Mouse (Mus musculus) adrenal gland, postnatal 36 days (tissue): ENCODE measurements around the gene Gm45521. TPM values are rescaled to one million over a fixed set of nuclear protein-coding genes. Genes with fewer than 3 reads are reported as not detected.

Experiments used
- DNase-seq, 2 experiments: peaks; one replicate each; pipeline ENCODE4 v3.0.0; 2021; ENCODE audit warnings: mixed read lengths in 1 of 2
- total RNA-seq, 2 experiments: library from RNA; stranded (reverse); gene quantifications; 2 replicates each; pipeline ENCODE4 v1.2.3; 2021

The Gm45521 gene
- total RNA-seq, 2 experiments from 2014 or later, result not detected

DNA sequence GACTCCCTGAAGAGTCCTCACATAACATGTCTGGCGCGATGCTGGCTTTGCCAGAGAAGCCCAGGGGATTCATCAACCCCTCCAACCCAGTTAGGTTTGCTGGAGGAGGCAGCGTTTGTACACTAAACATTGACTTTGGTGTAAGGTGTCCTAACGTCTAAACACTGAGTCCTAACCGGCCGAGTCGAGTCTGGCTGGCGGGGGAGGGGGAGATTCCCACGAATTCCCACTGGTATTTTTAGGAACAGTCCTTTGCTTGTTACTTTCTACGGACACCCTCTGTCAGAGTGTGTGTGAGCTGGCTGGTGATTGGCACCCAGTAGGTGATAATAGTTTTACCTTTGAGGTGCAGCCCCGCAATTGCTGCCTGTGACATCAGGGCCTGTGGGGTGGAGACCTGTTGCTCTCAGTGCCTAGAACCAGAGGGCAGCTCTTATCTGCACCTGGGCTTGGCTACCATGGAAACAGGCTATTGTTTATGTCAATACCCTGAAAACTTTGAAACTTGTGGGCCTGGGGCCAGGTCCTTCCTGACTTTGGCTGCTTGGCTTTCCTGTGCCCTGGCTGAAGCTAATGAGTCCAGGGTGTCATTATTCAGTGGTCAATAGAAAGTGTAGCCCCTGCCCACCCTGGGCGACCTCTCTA is 4.4 kb upstream of the Gm45521 start:
- DNase-seq, result peak in 1 of 2 experiments; percentile 51

DNA sequence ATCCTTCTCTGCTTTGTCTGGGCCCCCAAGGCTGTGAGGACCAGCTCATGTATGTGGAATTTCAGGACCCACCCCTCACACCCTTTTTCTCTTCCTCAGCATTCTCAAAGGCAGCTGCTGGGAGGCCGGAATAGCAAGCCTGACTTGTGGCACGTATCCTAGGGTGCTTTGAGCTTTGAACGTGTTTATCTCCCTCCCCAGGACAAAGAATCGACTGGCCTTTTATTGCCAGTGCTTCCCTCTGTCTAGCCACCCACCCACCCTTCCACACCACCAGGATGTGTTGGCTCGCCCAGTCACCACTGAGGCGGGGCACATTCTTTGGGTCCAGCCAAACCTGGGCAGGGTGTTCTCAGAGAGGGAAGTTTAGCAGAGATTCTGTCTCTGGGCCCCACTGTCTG is 3.0 kb upstream of the Gm45521 start:
- DNase-seq, result no peak

DNA sequence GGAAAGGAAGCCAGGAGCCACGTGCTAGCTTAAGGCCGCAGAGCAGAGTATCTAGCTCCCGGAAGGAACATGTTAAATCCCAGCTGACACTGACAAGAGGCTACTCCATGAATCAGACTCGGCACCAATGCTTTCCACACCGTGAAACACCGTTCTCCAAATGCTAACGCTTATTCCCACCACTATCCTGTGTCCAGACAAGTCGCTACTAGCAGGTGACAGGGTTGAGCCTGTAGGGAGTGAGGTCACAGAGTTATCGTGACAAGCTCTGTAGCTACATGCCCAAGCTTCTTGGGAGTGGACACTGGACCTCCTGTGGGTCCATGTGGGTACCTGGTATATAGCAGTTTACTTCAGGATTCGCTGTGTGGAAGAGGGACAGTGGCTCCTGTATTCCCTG is 661 bp upstream of the Gm45521 start:
- DNase-seq, result no peak

DNA sequence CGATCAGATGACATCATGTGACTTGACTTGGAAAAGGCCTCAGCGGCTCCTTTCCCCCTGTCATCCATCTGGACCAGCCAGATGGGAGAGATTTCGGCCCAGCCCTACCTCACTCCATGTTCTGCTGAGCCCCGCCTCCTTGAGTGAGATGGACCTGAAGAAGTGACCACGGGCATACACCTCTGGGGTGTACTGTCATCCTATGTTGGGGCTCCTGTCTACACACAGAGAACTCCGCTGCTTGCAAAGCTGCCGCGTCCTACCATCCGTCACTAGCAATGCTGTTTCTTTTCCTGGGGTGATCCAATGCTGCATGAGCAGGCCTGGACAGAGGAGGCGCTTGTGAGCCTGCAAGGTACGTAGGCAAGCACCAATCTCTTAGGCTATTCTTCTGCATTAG is 3.5 kb downstream of the Gm45521 start:
- DNase-seq, result peak in 1 of 2 experiments; percentile 41

DNA sequence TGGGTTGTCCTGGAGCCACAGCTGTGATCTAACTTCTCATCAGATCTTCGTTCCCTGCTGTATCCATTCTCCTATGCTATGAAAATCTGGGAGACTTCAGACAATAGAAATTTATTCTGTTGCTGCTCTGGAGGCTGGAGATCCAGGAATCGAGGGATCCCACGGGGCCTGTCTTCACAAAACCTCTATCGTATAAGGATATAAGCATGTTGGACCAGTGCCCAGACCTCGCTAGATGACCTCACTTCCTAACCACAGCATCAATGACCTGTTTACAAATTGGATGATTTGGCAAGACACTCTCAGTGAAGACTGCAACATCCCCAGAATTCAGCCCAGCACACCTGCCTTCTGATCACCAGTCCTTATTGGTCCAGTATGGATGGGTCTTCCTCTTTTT is 4.6 kb downstream of the Gm45521 start:
- no peak for DNase-seq

DNA sequence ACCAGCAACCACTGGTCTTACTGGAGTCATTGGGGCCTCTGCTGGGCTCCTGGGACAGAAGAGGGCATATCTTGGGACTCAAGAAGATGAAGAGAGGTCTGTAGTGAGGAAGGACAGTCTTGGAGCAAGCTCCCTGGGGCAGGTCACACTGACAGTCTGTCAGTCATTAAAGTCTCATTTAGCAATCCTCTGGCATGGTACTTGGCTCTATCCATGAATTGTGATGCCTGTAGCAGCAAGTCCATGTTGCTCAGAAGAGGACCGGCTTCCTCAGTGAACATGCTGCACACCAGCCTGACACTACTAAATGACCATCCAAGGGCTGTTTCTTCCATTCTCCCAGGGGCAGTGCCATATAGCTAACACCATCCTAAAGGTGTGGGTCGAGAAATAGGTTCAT is 5.5 kb downstream of the Gm45521 start:
- no peak for DNase-seq

DNA sequence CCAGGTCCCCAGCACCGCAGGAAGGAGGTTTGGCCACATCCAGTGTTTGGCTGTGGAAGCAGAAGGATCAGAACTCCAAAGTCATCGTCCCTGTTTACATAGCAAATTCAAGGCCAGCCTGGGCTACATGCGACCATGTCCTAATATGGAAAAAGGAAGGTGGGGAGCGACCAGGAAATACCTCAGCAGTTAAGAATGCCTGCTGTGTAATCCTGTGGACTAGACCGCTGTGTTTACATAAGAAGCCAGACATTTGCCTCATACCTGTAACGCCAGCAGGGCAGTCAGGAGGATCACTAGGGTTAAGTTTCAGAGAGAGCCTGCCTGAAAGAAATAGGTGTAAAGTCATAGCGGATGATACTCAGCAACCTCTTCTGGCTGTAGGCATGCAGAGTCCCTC is 6.1 kb downstream of the Gm45521 start:
- no peak for DNase-seq

DNA sequence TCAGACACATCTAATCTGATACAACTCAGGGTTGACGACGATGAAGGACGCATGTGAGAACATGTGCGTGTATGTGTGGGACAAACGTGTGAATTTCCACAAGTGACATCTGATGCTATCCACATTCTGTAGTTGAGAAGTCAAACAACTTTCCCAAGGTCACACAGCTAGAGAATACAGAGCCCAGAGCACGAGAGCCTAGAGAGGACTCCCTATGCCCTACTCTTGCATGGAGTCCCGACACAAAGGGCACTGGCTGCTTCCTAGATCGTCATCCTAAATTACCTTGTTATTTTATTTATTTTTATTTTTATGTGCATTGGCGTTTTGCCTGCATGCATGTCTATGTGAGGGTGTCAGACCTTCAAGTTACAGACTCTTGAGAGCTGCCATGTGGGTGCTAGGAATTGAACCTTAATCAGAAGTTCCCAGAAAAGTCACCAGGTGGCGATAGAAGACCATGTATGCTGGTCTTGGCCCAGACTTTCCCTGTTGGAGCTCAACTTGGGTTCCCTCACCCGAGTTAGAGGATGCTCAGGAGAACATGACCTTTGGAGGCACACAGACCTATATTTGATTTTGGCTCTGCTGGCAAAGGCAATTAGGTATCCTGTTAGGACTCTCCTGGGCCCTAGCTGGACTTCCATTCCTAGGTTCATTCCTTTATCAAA is 7.3 kb downstream of the Gm45521 start:
- peak; percentile 45 to 71 for DNase-seq

DNA sequence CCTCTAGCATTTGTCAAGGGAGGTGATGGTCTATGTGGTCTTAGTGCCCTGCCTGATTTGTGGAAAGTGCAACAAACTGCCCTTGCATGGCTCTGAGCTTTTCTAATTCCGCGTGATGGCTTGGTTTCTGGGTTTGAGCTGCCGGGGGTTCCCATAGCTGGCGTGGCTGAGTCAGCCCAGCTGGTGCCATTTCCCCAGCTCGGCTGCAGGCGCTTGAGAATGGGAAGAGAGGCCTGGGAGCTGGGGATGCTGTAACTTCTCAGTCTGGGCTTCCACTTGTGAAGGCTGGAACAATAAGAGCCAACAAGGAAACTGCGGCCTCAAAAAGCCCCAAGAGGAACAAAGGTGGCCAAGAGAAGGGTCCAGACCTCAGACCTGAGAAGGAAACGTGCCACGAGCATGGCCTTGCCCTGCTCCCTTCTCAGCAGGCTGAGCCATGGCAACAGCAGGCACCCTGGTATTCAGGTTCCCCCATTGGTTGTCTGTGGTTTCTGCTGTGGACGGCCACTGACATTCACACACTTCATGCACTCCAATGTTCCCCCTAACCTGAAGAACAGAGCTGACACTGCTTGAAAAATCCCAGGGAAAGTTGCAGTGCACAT is 14.9 kb downstream of the Gm45521 start:
- no peak for DNase-seq

DNA sequence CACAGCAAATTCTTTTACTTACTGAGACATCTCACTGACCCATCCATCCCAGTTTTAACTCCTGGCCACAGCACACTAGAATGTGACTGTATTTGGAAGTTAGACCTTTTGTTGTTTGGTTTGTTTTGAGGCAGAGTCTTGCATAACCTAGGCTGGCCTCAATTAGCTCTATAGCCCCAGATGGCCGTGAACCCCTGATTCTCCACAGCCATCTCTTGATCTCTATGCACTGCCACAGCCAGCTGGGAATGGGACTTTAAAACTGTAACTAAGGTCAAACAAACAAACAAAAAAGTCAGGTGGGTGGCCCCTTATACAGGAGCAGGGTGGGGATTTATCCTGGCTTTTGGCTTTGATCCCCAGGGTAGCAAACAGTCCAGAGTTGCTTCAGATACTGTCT is 17.6 kb downstream of the Gm45521 start:
- no peak for DNase-seq

DNA sequence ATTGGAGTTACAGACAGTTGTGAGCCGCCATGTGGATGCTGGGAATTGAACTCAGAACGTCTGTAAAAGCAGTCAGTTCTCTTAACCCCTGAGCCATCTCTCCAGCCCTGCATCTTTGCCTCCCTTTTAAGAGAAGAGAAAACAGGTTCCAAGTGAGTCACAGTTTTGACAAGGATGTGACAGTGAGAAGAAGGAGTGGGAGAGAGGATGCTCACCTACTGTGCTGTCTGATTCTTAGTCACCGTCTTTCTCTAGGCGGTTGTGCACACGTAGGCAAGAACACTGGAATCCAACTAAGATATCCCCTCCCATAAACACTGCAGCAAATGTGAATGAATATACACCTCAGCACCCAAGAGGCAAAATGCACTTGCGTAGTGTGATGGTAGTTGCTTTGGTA is 18.1 kb downstream of the Gm45521 start:
- no peak for DNase-seq

DNA sequence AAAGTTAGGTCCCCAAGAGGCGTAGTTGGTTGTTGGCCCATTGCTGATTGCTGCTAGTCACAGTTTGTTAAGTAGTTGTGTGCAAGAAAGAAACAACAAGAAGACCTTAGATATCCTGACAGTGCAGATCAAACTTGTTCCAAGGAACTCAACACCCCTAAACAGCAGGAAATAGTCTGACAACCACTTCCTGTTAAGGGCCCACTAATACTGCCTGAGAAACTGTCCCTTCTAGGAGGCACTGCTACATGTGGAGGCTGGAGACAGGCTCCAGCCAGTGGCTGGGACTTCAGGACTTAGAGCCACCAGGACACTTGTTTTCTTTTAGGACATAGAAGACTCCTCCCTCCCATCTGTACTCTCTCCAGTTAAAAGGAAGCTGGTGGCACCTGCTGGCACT is 20.4 kb downstream of the Gm45521 start:
- DNase-seq, result no peak

DNA sequence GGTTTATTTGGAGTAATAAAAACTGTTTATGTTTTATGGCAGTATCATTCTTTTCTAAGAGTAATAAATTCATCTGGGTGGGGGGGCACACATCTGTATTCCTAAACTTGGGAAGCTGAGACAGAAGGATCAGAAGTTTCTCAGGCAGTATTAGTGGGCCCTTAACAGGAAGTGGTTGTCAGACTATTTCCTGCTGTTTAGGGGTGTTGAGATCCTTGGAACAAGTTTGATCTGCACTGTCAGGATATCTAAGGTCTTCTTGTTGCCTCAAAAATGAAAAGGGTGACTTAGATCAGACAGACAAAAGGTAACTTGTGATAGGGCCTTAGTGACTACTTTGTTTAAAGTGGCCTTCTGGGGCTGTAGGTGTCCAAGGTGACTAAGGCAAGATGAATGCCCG is 21.1 kb downstream of the Gm45521 start:
- DNase-seq, result no peak

DNA sequence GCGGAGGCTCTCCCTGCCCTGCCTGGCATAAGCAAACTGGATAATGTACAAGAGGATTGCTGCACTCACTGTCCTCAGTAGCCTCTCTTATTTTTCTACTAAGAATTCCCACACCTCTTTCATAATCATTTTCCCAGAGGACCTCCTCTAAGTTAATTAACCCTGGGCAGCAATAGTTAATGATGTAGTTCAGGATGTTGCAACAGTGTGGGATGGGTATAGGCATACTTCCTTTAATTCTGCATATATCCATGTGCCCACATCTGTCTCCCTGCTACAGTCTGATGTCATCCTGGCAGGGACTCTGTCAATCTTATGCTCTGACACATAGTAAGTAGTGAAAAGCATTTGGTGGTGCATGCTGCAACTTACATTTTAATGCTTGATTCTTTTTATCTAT is 24.1 kb downstream of the Gm45521 start:
- no peak for DNase-seq

DNA sequence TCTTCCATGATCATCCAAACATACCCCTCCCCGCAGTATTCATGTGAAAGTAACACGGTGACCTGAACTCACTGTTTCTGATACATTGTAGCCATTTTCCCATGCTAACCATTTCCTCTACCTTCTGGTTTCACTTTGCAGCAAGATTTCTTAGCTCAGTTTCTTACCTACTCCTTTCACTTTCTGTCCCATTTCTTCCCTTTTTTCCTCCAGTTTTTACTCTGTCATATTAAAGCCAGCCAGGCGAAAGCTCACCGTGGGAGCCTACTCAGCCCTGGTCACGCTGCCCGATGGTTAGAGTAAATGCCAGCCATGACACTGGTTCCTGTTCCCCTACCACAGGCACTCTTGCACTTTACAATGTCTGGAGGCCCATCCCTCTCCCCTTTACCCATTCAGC is 29.8 kb downstream of the Gm45521 start:
- no peak for DNase-seq

DNA sequence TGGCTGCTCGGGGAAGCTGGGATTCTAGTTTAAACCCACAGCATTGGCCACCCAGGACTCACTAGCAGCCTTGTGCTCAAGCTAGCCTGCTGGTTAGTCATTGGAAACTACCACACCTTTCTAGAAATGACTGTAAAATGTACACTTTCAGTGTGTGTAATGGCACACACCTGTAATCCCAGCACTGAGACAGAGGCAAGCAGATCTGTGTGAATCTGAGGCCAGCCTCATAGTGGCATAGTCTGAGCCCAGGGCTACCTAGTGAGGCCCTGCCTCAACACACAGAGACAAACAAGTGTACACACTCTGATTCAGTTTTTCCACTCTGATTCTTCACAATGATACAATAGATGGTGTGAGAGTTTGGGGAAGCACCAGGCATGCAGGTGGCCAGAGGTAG is 32.3 kb downstream of the Gm45521 start:
- DNase-seq, result no peak

DNA sequence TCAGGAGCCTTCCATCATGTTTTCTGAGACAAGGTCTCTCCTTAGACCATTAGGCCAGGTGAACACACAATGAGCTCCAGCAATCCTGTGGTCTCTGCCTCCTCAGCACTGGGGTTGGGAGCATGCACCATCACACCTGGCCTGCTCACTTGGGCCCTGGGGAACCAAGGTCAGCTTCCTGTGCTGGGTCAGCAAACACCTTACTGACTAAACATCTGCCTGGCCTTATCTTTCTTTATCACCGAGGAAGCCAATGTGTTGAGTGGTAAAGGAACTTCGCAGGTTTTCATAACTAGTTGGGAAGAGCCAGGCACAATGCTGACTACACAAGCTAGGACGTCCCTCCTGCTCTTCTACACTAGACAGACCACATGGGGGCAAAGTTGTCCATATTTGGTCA is 32.9 kb downstream of the Gm45521 start:
- DNase-seq, result no peak

DNA sequence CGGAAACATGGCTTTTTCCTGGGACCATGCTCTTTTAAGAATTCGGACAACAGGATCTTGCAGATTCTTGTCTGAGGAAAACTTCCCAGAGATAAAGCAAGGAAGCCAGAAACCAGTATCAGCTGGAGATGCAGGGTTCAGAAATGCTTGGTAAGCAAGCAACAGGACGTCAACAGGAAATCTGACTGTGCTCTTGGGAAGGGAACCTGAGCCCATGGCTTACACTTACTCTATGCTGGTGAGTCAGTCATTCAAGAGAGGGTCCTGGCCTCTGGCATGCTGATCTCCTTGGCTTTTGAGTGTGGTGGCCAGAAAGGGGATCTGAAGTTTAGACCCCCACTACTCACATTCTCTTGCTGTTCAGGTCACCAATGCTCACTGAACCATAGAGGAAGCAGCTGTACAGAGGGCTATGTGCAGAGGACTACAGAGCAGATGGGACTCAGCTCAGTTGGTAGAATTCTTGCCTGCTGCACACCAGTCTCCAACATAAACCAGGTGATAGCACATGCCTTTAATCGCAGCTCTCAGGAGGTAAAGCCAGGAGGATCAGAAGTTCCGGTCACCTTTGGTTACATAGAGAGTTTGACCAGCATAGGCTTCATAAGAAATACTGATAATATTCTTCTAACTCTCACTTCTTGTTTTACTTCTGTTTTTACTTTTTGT is 34.2 kb downstream of the Gm45521 start:
- no peak for DNase-seq

DNA sequence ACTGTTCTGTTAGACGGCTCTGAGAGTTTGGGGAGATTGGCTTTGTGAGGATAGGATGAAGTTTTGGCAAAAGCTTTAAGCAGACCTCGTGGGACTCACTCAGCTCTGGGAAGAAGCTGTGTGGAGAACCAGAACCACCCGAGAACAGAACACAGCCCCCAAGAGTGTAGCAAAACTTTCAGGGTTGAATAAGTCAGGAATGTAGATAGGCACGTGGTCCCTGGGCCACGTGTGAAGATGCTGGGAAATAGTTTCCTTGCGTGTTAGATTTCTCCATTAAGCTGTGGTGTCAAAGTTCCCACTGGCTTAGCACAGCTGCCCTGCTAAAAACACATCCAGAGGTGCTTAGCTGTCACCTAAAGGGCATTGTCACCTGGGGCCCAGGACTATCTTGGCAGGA is 35.1 kb downstream of the Gm45521 start:
- DNase-seq, result no peak

DNA sequence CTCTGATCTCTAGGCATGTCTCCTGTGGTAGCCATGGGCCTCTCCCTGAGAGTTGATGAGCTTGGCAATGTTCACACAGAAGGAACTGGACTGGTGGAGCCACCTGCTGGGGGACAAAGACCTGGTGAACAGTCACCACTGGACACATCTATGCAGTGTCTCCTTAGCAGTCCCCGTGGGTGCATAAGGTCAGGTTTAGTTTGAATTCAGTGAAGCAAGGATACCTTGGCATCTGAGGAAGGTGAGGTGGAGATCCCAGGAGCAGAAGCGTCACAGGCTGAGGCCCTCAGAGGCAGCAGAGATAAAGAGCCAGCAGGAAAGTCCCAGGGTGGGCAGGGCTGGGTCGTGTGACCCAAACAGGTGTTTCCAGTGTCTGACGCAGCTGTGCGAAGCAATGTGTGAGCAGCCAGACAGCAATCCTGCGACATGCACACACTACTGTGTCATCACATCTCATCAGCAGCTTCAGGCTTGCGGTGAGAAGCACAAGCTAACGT is 37.2 kb downstream of the Gm45521 start, which contains the start of gene Dnase1l3:
Gene Dnase1l3 (minus strand): TSS at position 303 of the 497 bp plus-strand sequence.
- peak; percentile 67 to 74 for DNase-seq

DNA sequence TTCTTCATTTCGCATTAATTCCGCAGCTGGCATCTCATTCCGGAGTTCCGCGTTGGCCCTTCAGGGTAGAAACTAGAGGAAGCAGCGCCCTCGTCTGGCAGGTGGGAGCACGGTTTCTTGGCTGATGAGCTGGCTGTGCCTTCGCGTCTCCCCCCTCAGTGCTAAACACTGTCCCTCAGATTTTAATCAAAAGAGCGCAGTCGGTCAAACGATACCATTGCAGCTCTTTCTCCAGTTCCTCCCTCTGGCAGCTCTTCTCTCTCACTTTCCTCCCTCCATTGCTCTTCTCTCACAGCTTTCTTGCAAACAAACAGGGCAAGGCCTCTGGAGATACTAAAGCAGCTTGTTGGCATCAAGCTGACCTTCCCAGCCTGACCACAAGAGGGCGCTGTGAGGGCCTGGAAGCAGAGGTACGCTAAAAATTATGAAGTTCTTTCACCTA is 40.2 kb downstream of the Gm45521 start:
- peak; percentile 91 to 94 for DNase-seq

DNA sequence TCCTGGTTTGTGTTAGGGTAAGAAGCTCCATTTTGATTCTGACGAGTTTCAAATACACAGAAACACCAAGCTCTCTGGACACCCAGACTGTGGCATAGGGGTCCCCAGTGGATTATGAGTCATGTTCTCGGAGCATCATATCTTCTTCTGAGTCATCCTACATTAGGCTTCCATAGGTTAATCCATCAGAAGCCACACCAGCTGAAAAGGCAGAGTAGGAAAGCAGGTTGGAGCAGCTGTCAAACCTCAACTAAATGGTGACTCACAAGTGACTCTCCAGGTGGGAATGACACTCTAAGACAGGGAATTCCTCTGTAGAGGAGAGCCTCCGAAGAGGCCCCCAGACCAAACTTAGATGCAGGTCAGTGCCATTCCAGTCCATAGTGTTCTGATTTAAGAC is 41.9 kb downstream of the Gm45521 start:
- DNase-seq, result no peak

DNA sequence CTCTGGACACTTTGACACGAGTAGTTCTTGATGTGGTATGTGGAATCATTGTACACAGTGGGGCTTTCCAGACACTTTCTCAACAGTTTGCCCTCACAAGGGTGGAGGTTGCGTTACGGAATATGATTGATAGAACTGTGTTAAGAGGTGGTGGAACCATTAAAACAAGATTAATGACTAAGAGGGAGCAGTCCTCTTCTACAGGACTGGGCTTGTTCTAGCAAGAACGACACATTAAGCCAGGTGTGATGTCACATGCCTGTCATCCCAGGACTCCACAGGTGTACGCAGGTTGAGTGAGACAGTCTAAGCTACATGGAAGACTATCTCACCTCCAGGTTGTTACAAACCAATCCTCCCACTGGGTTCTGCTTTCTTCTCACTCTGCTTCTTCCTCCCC is 42.3 kb downstream of the Gm45521 start:
- DNase-seq, result no peak
